Mouse (Mus musculus) forebrain, embryonic 10.5 days (tissue): ENCODE measurements around the gene Edn3. TPM values are rescaled to one million over a fixed set of nuclear protein-coding genes. Genes with fewer than 3 reads are reported as not detected.

Experiments used
- DNase-seq: peaks from one replicate; pipeline ENCODE4 v3.0.0-alpha.2; 2017; ENCODE audit warnings: low spot score; ENCODE audit errors: extremely low spot score
- H3K27ac ChIP-seq: fragments of 300-500 bp; sonication (generic); 2 replicates; pipeline ENCODE4 v1.5.1; 2016; ENCODE audit warnings: mild to moderate bottlenecking
- H3K27me3 ChIP-seq: fragments of 300-500 bp; sonication (generic); 2 replicates; pipeline ENCODE4 v1.6.1; 2016; ENCODE audit warnings: mild to moderate bottlenecking; ENCODE audit not compliant: poor library complexity, severe bottlenecking
- H3K36me3 ChIP-seq: fragments of 300-500 bp; sonication (generic); replicated peaks from 2 replicates; pipeline ENCODE4 v1.6.1; 2016; ENCODE audit warnings: mild to moderate bottlenecking, moderate library complexity
- H3K4me1 ChIP-seq: fragments of 300-500 bp; sonication (generic); 2 replicates; pipeline ENCODE4 v1.6.1; 2016
- H3K4me3 ChIP-seq: fragments of 300-500 bp; sonication (generic); 2 replicates; pipeline ENCODE4 v1.5.1; 2016; ENCODE audit warnings: mild to moderate bottlenecking, moderate library complexity
- H3K9me3 ChIP-seq: fragments of 300-500 bp; sonication (generic); 2 replicates; pipeline ENCODE4 v1.6.1; 2016; ENCODE audit warnings: mild to moderate bottlenecking, moderate library complexity
- WGBS: fragments of 180-500 bp; shearing (Covaris S2); methylation state at CpG from one replicate; pipeline ENCODE4 v1.1.7; 2016; 5-methylcytosine and 5-hydroxymethylcytosine counted together
- polyA plus RNA-seq: library from polyadenylated mRNA; unstranded; fragments of >200 nt; fragmentation: Nextera tagmentation; extraction: Ambion mirVana; gene quantifications from 2 replicates; pipeline ENCODE4 v1.2.1, GENCODE M21; 2016

The Edn3 gene
- polyA plus RNA-seq, 1 experiment from 2014 or later = 8.8 TPM

GRCm38 (mm10) chr2:174807900-174808299 lies 47.5 kb downstream of the Edn3 start:
- Histone ChIP-seq H3K27me3 (no peaks in the 10 kb centered on the region), H3K4me1 (peaks cover 12% of the 10 kb centered on the region), H3K27ac (no peak overlapping the region), H3K4me3 (no peak overlapping the region), H3K9me3 (peaks cover 4% of the 10 kb centered on the region; the same call in 1 of the 2 replicates), H3K36me3 (no peaks in the 10 kb centered on the region)
- no peak for DNase-seq
- 83% methylated on average over 2 of the region's 2 CpGs for WGBS

- Histone ChIP-seq H3K27me3 (no peaks in the 10 kb centered on the region), H3K9me3 (peaks cover 4% of the 10 kb centered on the region; the same call in 1 of the 2 replicates), H3K27ac (0 out of 2 replicates have a peak overlapping the region, but pooled peaks have one; percentile 48), H3K4me3 (no peak overlapping the region), H3K4me1 (peaks cover 12% of the 10 kb centered on the region), H3K36me3 (no peaks in the 10 kb centered on the region)
- no peak for DNase-seq
- 54% methylated on average over 4 of the region's 4 CpGs for WGBS
These were observed 48.9 kb downstream of the Edn3 start for GRCm38 (mm10) chr2:174809296-174809695.

GRCm38 (mm10) chr2:174813306-174813705 lies 52.9 kb downstream of the Edn3 start:
- DNase-seq = no peak
- Histone ChIP-seq H3K4me3 (no peak overlapping the region), H3K36me3 (no peaks in the 10 kb centered on the region), H3K27me3 (no peaks in the 10 kb centered on the region), H3K9me3 (no peaks in the 10 kb centered on the region), H3K27ac (no peak overlapping the region), H3K4me1 (peaks cover 12% of the 10 kb centered on the region)
- 86% methylated on average over 11 of the region's 11 CpGs for WGBS

GRCm38 (mm10) chr2:174816163-174816562 lies 55.7 kb downstream of the Edn3 start:
- WGBS = 84% methylated on average over 2 of the region's 2 CpGs
- DNase-seq = no peak
- no peaks in the 10 kb centered on the region for H3K4me1 ChIP-seq
- H3K36me3 ChIP-seq = no peaks in the 10 kb centered on the region
- H3K27me3 ChIP-seq = no peaks in the 10 kb centered on the region
- no peak overlapping the region for H3K27ac ChIP-seq
- H3K4me3 ChIP-seq = no peak overlapping the region
- H3K9me3 ChIP-seq = no peaks in the 10 kb centered on the region

- H3K9me3 ChIP-seq = no peaks in the 10 kb centered on the region
- DNase-seq = no peak
- no peaks in the 10 kb centered on the region for H3K4me1 ChIP-seq
- WGBS = 89% methylated on average over 3 of the region's 3 CpGs
- H3K27ac ChIP-seq = no peak overlapping the region
- no peak overlapping the region for H3K4me3 ChIP-seq
- H3K27me3 ChIP-seq = no peaks in the 10 kb centered on the region
- H3K36me3 ChIP-seq = no peaks in the 10 kb centered on the region
These were observed 59.9 kb downstream of the Edn3 start for GRCm38 (mm10) chr2:174820286-174820685.

- H3K9me3 ChIP-seq = no peaks in the 10 kb centered on the region
- no peak overlapping the region for H3K27ac ChIP-seq
- no peak for DNase-seq
- 92% methylated on average over 4 of the region's 4 CpGs for WGBS
- no peak overlapping the region for H3K4me3 ChIP-seq
- no peaks in the 10 kb centered on the region for H3K36me3 ChIP-seq
- H3K27me3 ChIP-seq = no peaks in the 10 kb centered on the region
- H3K4me1 ChIP-seq = no peaks in the 10 kb centered on the region
These were observed 67.4 kb downstream of the Edn3 start for GRCm38 (mm10) chr2:174827829-174828228.

- Histone ChIP-seq H3K4me1 (no peaks in the 10 kb centered on the region), H3K27me3 (no peaks in the 10 kb centered on the region), H3K36me3 (no peaks in the 10 kb centered on the region), H3K4me3 (no peak overlapping the region), H3K27ac (no peak overlapping the region), H3K9me3 (no peaks in the 10 kb centered on the region)
- DNase-seq = no peak
- 86% methylated on average over 5 of the region's 5 CpGs for WGBS
These were observed 73.2 kb downstream of the Edn3 start for GRCm38 (mm10) chr2:174833608-174834007.

Other genes starting within 250 kb of the Edn3 start
- 0.01 TPM in 1 of 2 replicates, not detected in the other for gene Zfp831, start 117.1 kb upstream of the Edn3 start, polyA plus RNA-seq
- gene Gm14444, start 249.6 kb downstream of the Edn3 start, polyA plus RNA-seq = not detected in 2 replicates